Mouse (Mus musculus): ENCODE measurements around the gene Slc25a53. TPM values are rescaled to one million over a fixed set of nuclear protein-coding genes. Genes with fewer than 3 reads are reported as not detected.

Gene Slc25a53
- polyA plus RNA-seq (2017; shearing (Covaris generic)): 5.6 TPM

DNA sequence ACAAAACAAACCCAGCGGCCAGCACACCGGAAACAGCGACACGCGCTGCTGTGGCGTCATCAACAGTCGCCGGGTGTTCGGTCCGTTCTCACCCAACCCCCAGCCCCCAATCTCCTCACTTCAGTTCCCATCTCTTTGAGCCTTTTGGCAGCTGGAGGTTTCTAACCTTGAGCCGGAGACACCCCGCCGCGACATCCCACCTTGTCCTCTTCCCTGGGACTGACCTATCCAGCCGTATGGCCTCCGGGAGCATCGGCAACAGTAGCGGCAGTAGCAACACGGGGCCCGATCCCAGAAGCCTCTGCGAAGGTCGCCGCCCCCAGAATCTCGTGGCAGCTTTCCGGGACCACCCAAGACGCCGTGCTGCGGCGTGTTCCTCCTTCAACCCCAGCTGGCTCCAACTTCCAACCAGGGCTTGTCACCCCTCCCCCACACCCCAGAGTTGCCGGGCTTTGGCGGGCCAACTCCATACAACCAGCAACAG lies at the start of gene Slc25a53:
TSS of gene Slc25a53 (minus strand) at position 303 of the 484 bp plus-strand sequence.

DNA sequence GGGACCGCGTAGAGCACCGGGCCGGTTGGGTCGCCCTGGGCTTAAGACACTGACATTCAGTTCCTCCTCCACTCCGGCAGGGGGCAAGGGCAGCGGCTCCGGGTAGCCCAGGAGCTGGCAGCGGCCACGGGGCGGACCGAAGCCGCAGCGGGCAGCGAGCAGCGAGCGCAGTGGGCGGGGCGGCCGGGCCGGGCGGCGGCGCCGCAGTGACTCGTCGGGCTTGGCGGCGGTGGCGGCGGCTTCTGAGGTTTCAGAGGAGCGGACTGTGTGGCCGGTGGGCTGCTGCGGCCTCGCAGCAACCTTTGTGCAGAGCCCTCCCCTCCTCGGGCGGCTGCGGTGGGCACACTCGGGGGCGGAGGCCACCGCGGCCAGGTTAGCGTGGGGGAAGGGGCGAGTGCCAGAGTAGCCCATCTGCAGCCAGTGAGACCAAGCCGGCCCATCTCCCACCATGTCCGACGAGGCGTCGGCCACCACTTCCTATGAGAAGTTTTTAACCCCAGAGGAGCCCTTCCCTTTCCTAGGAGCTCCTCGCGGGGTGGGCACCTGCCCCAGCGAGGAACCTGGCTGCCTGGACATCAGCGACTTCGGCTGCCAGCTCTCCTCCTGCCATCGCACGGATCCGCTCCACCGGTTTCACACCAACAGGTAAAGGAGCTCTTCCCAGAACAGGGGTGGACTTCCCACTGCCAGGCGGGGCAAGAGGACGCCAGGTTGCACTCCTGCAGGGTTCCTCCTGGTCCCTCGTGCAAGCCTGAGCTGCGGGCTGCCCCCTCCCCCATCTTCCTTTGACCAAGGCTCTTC lies 11.5 kb upstream of the Slc25a53 start, which contains the start of gene Fam199x:
TSS of gene Fam199x (plus strand) at position 170 of the 801 bp plus-strand sequence.

DNA sequence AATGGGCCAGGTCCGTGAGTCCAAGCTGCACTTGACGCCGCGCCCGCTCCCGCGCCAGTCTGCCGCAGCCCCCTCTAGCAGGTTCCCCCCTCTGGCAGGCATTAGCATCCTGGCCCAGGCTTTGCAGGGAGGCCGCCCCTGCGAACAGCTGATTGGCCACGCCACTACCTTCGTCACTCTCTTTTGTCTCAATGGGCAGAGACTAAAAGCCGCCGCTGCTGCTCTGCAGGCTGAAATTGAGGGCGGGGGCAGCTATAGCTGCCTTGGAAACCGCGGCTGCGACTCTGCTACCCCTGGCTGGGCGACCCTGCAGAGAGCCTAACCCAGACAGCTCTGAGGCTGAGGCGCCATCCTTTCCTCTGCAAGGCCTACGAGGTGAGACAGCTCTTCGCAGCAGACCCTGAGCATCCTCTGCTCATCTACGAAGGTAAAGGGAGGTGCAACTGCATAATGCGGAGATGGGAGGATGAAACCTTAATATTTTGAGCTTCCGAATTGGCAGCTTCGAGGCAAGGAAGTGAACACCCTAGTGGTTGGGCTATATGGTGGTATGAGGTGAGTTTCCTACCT lies 45.0 kb downstream of the Slc25a53 start, which contains the start of gene Zcchc18:
TSS of gene Zcchc18 (plus strand) at position 178 of the 570 bp plus-strand sequence.

DNA sequence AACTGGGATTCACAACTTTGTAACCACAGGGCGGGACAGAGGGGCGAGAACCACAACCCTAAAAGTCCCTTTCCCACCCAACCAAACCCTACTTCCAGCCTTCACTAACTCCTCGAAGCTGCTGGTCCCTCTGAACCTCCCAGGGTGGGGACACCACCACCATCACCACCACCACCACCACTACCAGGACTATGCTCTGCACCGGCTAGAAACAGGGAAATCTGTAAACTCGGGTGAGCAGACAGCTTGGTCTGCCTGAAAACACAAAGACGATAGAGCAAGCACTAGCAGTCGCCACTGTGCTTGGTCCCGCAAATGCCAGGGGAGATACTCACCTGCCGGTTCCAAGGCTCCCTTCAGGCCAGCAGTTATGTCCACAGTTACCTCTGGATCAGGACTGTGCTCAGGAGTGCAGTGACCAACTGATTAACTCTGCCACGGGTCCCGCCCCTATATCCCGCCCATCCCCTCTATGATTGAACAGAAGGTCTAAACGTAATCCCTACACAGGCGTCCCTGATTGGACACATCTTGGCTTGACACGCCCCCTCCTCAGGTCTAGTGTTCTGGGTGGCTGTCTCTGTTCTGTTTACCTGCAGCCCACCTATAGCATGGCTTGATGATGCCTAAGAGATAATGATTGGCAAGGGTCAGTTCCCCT lies 61.5 kb downstream of the Slc25a53 start, which contains the start of the genes Tmsb15l and Tmsb15b1:
TSS of gene Tmsb15l (minus strand) at position 446 of the 661 bp plus-strand sequence.
TSS of gene Tmsb15b1 (minus strand) at position 451 of the 661 bp plus-strand sequence.

DNA sequence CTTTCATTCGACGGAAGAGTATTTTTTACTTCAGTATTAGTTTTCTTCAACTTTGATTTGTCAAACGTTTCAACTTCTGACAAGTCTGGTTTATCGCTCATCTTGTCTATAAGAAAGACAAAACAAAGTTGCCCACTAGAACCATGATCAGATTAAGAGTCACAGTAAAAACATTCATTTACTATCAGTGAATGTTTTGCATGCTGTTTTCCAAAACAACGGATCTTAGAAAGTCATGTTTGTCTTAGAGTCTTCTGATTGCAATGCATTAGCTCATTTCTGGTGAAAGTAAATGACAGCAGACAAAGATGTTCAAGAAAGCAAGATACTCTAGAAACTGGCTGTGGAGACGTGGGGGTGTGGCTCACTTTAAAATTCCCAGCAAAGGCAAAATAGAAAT lies 62.7 kb downstream of the Slc25a53 start, which contains the start of gene Tmsb15b2:
TSS of gene Tmsb15b2 (minus strand) at position 101 of the 400 bp plus-strand sequence.

Other genes with a start within 250 kb of the Slc25a53 start
- 2.6 TPM for gene Plp1, start 215.6 kb downstream of the Slc25a53 start, polyA plus RNA-seq (2017; shearing (Covaris generic))
- gene Rab9b, start 169.5 kb downstream of the Slc25a53 start, polyA plus RNA-seq (2017; shearing (Covaris generic)): not detected
- not detected for gene H2bfm, start 111.0 kb downstream of the Slc25a53 start, polyA plus RNA-seq (2017; shearing (Covaris generic))
- 20.3 TPM for gene Tmsb15b2, start 62.8 kb downstream of the Slc25a53 start, polyA plus RNA-seq (2017; shearing (Covaris generic))
- gene Tmsb15l, start 61.4 kb downstream of the Slc25a53 start, polyA plus RNA-seq (2017; shearing (Covaris generic)): 1.9 TPM
- 18.2 TPM for gene Tmsb15b1, start 61.4 kb downstream of the Slc25a53 start, polyA plus RNA-seq (2017; shearing (Covaris generic))
- 2.7 TPM for gene Zcchc18, start 45.1 kb downstream of the Slc25a53 start, polyA plus RNA-seq (2017; shearing (Covaris generic))
- 5.8 TPM for gene Fam199x, start 11.3 kb upstream of the Slc25a53 start, polyA plus RNA-seq (2017; shearing (Covaris generic))
- gene Esx1, start 83.8 kb upstream of the Slc25a53 start, polyA plus RNA-seq (2017; shearing (Covaris generic)): not detected

All from naive thymus-derived CD4-positive, alpha-beta T cell, adult 5 months (primary cell).